Mouse (Mus musculus): ENCODE measurements around the gene Rdm1.

GRCm38 (mm10) chr11:101677655-101678054 lies 50.7 kb downstream of the Rdm1 start:
- TF ChIP-seq CTCF (IDR thresholded peaks at IDR 0.05; ENCODE audit: low read depth, low read length) (no peak), POLR2A (IDR thresholded peaks at IDR 0.05; ENCODE audit: borderline replicate concordance, low read depth, low read length) (no peak)

Data from bone marrow macrophage, adult 2 months (primary cell).